Mouse (Mus musculus) lung, embryonic 16.5 days (tissue): Measurements from ENCODE around the gene Ccdc85c. TPM values are rescaled to one million over a fixed set of nuclear protein-coding genes. Genes with fewer than 3 reads are reported as not detected.

Source experiments
- ATAC-seq: fragments of 200-750 bp; cut with Nextera tagmentation; 2 replicates; pipeline ENCODE4 v1.8.0; 2017; ENCODE audit warnings: low read depth, mild to moderate bottlenecking, moderate library complexity
- H3K27ac ChIP-seq: fragments of 300-500 bp; sonication (generic); 2 replicates; pipeline ENCODE4 v1.5.1; 2014; ENCODE audit warnings: mild to moderate bottlenecking, control low read depth, low read length
- H3K27me3 ChIP-seq: fragments of 300-500 bp; sonication (generic); 2 replicates; pipeline ENCODE4 v1.6.1; 2014; ENCODE audit warnings: low read depth, low read length, mixed read lengths; ENCODE audit not compliant: control insufficient read depth, insufficient read depth
- H3K36me3 ChIP-seq: fragments of 300-500 bp; sonication (generic); 2 replicates; pipeline ENCODE4 v1.6.1; 2014; ENCODE audit warnings: low read length; ENCODE audit not compliant: control insufficient read depth, insufficient read depth
- H3K4me1 ChIP-seq: fragments of 300-500 bp; sonication (generic); replicated peaks from 2 replicates; pipeline ENCODE4 v1.6.1; 2014; ENCODE audit warnings: low read length, mixed read lengths; ENCODE audit not compliant: control insufficient read depth, insufficient read depth
- H3K4me2 ChIP-seq: fragments of 300-500 bp; sonication (generic); 2 replicates; pipeline ENCODE4 v1.6.1; 2014; ENCODE audit warnings: low read depth, low read length, control low read depth
- H3K4me3 ChIP-seq: fragments of 300-500 bp; sonication (generic); 2 replicates; pipeline ENCODE4 v1.5.1; 2014; ENCODE audit warnings: mild to moderate bottlenecking, low read length, control low read depth
- H3K9ac ChIP-seq: fragments of 300-500 bp; sonication (generic); 2 replicates; pipeline ENCODE4 v1.6.1; 2014; ENCODE audit warnings: low read length, control low read depth
- H3K9me3 ChIP-seq: fragments of 300-500 bp; sonication (generic); 2 replicates; pipeline ENCODE4 v1.6.1; 2016; ENCODE audit warnings: low read length; ENCODE audit not compliant: control insufficient read depth
- WGBS: fragments of 180-500 bp; shearing (Covaris S2); extraction: QIAGEN DNeasy Blood & Tissue Kit; methylation state at CpG from one replicate; pipeline ENCODE4 v1.1.7; 2014; 5-methylcytosine and 5-hydroxymethylcytosine counted together
- polyA plus RNA-seq: library from polyadenylated mRNA; unstranded; fragments of >200 nt; fragmentation: Nextera tagmentation; extraction: Ambion mirVana; gene quantifications from 2 replicates; pipeline ENCODE4 v1.2.1, GENCODE M21; 2015

Gene Ccdc85c
- polyA plus RNA-seq, 1 experiment from 2014 or later = 5.5 TPM

DNA sequence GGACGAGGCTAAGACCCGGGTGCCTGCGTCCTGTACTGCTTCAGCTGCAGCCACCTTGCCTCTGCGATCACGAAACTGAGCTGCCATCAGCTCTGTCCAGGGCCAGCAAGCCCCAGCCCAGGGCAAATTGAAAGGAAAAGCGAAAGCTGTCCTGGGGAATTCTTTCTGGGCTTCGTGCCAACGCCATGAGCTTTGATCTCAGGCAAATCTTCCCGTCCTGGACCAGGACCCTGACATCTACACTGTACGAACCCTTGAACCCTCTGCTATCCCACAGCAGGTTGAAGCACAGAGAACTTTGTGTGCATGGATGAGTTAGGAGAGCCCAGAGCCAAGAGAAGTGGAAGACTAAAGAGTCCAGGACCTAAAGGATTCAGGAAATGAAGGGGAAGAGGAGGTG, 25.7 kb downstream of the Ccdc85c start:
- WGBS = 24% methylated on average over 10 of the region's 10 CpGs
- no peaks in the 10 kb centered on the region for H3K36me3 ChIP-seq
- peaks cover 45% of the 10 kb centered on the region for H3K4me1 ChIP-seq
- no peak overlapping the region for H3K27ac ChIP-seq
- no peaks in the 10 kb centered on the region for H3K27me3 ChIP-seq
- peak; percentile 47 for ATAC-seq
- peak overlapping the region; percentile 21; the same call in 1 of the 2 replicates for H3K4me2 ChIP-seq
- H3K9me3 ChIP-seq = no peaks in the 10 kb centered on the region
- H3K4me3 ChIP-seq = no peak overlapping the region
- H3K9ac ChIP-seq = no peak overlapping the region

DNA sequence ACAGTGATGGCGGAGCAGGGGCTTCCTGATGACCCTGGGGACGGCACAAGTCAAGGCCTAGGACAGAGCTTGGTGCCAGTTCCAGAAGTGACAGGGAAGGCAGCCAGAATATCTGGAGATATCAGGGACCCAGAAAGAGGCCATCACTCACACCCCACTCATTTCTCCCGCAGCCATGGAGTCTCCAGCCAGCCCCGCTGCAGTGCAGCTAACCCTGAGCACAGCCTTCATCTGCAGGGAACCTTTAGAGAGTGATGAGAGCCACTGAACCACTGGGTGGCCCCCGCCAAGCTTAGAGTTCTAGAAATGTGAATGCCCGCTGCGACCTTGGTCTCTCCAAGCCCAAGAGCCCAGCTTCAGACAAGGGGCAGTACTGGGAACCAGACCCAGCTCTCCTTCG, 26.2 kb downstream of the Ccdc85c start:
- Histone ChIP-seq H3K4me1 (peaks cover 50% of the 10 kb centered on the region), H3K27me3 (no peaks in the 10 kb centered on the region), H3K9me3 (no peaks in the 10 kb centered on the region), H3K4me3 (no peak overlapping the region), H3K27ac (no peak overlapping the region), H3K4me2 (0 out of 2 replicates have a peak overlapping the region, but pooled peaks have one; percentile 21), H3K36me3 (no peaks in the 10 kb centered on the region), H3K9ac (no peak overlapping the region)
- no peak for ATAC-seq
- 77% methylated on average over 8 of the region's 8 CpGs for WGBS

DNA sequence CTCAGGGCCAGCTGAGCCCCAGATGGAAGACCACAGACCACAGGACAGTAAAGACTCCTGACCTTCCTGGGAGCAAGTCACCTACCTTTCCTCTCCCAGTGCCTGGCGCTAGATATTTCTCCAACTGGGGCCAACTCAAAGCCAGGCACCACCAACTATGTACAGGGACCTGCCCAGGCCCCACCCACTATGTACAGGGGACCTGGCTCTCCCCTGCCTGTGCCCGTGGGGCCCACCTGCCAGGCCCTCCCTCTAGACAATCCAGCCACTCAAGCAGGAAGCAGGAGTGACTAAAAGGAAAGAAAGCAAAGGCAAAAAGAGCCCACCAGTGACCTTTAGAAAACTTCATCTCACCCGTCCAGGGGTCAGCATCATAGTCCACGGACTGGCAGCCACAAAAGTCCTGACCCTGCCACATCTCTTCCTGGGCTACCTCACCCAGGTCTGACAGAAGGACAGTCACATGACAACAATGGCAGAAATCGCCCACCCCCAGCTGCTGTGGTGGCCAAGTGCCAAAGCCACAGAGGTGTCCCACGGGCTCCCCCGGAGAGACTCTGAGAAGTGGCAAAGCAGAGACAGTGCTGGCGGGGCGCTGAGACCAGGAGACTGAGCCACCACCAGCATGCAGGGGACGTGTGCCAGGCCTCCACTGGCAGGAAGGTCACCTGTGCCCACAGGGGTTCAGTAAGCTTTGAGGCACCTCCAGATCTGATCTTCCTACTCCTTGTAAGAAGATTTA, 28.3 kb downstream of the Ccdc85c start:
- WGBS = 64% methylated on average over 10 of the region's 10 CpGs
- Histone ChIP-seq H3K27ac (no peak overlapping the region), H3K4me1 (peaks cover 52% of the 10 kb centered on the region)

DNA sequence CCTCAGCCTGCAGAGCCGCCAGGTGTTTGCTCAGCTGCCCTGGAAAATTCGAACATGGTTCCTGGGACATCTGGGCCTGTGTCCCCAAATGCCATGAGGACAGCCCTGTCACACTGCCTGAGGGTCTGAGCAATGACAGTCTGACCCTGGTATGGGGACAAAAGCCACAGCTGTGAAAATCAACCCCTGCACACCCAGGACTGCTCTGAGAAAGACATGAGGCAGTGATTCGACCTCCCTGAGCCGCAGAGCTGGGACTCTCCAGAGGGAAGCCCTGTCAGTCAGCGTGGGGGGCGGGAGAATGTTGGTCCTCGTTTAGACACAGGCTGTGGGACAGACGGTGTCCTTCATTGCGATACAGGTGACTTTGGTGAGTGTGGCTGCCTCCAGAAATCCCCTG, 29.6 kb downstream of the Ccdc85c start:
- Histone ChIP-seq H3K4me3 (no peak overlapping the region), H3K4me1 (peaks cover 61% of the 10 kb centered on the region), H3K36me3 (no peaks in the 10 kb centered on the region), H3K4me2 (no peak overlapping the region), H3K9me3 (no peaks in the 10 kb centered on the region), H3K9ac (no peak overlapping the region), H3K27me3 (no peaks in the 10 kb centered on the region), H3K27ac (no peak overlapping the region)
- WGBS = 57% methylated on average over 9 of the region's 9 CpGs
- ATAC-seq = no peak

More for the DNA sequence above, 28.3 kb downstream of the Ccdc85c start:
- H3K9me3 ChIP-seq = no peaks in the 10 kb centered on the region
- H3K4me3 ChIP-seq = no peak overlapping the region
- no peak overlapping the region for H3K4me2 ChIP-seq
- H3K9ac ChIP-seq = no peak overlapping the region
- ATAC-seq = no peak
- no peaks in the 10 kb centered on the region for H3K36me3 ChIP-seq
- no peaks in the 10 kb centered on the region for H3K27me3 ChIP-seq

DNA sequence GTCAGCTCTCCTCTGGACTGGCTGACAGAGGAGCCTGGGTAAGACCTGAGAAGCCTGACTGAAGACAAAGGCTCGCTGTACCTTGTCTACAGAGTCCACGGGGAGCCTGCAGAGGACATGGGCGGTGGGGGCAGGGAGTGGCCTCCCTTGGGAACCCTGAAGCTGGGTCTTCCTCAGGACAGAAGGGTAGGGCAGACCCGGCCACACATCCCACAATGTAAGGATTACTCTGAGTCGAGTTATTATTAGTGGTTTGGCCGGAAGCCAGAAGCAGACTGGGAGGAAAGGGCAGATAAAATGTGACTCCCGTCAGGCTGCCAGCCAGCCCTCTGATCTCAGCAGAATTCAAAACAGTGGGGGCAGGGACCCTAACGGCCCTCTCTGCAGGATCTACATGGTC, 30.4 kb downstream of the Ccdc85c start:
- Histone ChIP-seq H3K4me2 (peak overlapping the region; percentile 26), H3K9ac (peak overlapping the region; percentile 42), H3K4me3 (no peak overlapping the region), H3K27ac (peak overlapping the region; percentile 77), H3K9me3 (no peaks in the 10 kb centered on the region), H3K4me1 (peaks cover 61% of the 10 kb centered on the region), H3K27me3 (no peaks in the 10 kb centered on the region), H3K36me3 (no peaks in the 10 kb centered on the region)
- 1% methylated on average over 8 of the region's 8 CpGs for WGBS
- ATAC-seq = peak; percentile 78

DNA sequence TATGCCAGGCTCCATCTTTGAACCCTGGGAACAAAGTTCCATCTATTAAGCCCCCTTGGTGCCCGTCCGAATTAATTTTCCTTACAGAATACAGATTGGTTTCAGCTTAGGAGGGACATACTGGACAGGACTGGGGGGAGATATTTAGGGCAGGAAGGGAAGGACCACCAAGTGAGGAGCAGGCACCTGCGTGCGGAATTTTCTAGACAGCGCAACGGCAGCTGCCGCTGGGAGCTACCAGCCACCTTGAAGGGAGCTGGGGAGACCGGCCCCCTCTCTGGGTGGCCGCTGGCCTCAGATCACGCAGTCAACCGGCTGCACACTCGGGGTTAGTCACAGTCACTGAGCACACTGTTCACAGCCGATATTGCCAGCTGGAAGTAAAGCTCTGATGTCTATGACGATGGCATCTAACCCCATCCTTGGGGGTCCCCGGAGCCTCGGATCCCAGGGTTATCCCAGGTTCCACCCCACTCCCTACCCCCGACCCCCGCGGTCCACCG, 32.9 kb downstream of the Ccdc85c start:
- H3K9me3 ChIP-seq = no peaks in the 10 kb centered on the region
- 89% methylated on average over 20 of the region's 20 CpGs for WGBS
- no peak overlapping the region for H3K4me2 ChIP-seq
- peaks cover 65% of the 10 kb centered on the region for H3K4me1 ChIP-seq
- ATAC-seq = no peak
- H3K27ac ChIP-seq = no peak overlapping the region
- H3K4me3 ChIP-seq = no peak overlapping the region
- H3K9ac ChIP-seq = no peak overlapping the region
- H3K36me3 ChIP-seq = no peaks in the 10 kb centered on the region
- no peaks in the 10 kb centered on the region for H3K27me3 ChIP-seq

DNA sequence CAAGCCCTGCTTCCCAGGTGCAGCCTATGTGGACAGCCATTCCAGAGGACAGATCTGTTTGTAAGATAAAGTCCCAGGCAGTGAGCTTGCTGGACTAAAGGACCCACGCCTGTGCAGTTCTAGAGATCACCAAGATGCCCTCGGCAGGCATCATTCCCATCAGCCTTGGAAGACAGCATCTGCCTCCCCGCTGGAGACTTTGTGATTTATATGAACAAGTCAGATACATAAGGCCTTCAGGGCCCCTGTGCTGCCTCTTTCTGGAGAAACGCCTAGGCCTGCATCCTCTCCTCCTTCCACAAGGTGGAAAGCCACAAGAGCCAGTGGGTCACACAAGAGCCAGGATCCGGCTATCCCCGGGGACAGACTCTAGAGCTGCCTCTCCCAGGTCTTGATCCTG, 33.6 kb downstream of the Ccdc85c start:
- peaks cover 62% of the 10 kb centered on the region for H3K4me1 ChIP-seq
- no peak for ATAC-seq
- H3K27ac ChIP-seq = no peak overlapping the region
- H3K4me3 ChIP-seq = no peak overlapping the region
- H3K9ac ChIP-seq = no peak overlapping the region; the same call in 1 of the 2 replicates
- H3K9me3 ChIP-seq = no peaks in the 10 kb centered on the region
- WGBS = 50% methylated on average over 6 of the region's 6 CpGs
- no peaks in the 10 kb centered on the region for H3K27me3 ChIP-seq
- H3K36me3 ChIP-seq = no peaks in the 10 kb centered on the region
- no peak overlapping the region for H3K4me2 ChIP-seq

DNA sequence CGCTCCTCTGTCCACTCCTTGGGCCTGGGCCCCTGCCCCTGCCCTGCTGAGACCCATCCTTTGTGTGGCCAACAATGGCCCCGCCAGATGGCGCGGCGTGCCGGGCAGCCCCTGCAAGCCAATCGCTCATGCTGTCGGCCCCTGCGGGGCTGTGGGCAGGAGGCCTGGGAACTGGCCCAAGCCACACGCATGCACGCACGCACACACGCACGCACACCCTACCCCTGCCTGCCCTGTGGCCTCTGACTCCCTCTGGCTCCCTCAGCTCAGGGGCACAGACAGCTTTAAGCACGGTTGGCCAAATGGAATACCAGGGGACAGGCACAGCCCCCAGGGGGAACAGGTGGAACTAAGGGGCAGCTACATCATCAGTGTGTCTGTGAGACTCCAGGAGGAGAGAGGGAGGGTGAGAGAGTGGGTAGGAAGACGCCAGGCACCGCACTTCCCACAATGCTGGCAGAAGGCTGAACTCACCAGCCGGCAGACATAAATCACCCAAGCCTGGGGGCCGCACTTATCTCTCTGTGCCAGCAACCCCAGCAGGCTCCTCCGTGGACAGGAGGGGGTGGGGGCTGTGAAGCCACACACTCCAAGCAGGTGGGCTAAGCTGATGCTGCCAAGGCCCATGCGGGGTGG, 34.2 kb downstream of the Ccdc85c start:
- H3K4me3 ChIP-seq = no peak overlapping the region
- H3K27me3 ChIP-seq = no peaks in the 10 kb centered on the region
- WGBS = 49% methylated on average over 21 of the region's 21 CpGs
- no peak overlapping the region for H3K4me2 ChIP-seq
- H3K4me1 ChIP-seq = peaks cover 66% of the 10 kb centered on the region
- H3K27ac ChIP-seq = no peak overlapping the region
- H3K9ac ChIP-seq = no peak overlapping the region
- H3K9me3 ChIP-seq = no peaks in the 10 kb centered on the region
- H3K36me3 ChIP-seq = no peaks in the 10 kb centered on the region
- no peak for ATAC-seq

DNA sequence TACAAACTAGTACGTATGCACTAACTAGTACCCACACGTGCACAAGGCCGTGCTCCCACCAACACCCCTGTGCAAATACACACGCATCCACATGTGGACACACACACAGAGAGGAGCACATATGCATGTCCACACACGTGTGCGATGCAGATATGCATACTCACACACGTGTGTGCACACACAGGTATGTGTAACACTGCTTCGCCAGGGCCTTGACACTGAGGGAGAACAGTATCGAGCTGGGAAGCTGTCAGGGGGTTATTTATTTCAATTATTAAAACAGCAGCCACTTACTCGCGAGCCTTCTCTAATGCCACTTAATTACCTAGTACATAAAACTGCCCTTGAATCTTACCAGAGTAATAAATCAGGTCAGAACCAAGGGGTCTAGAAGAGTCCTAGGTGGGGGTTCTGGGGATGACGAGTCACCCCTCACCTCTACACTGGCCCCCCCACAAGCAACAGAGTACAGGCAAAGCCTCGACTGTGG, 34.8 kb downstream of the Ccdc85c start:
- Histone ChIP-seq H3K27me3 (no peaks in the 10 kb centered on the region), H3K36me3 (no peaks in the 10 kb centered on the region), H3K4me1 (peaks cover 62% of the 10 kb centered on the region), H3K4me3 (no peak overlapping the region), H3K4me2 (no peak overlapping the region), H3K27ac (no peak overlapping the region), H3K9ac (no peak overlapping the region), H3K9me3 (no peaks in the 10 kb centered on the region)
- WGBS = 82% methylated on average over 13 of the region's 13 CpGs
- ATAC-seq = no peak
